Mouse (Mus musculus) liver, adult 2 months (tissue): ENCODE results near the gene Hspa1l.

Source experiments
- CTCF ChIP-seq: fragments of 200-500 bp; IDR thresholded peaks from 2 replicates; pipeline ENCODE4 v1.5.1; 2011; ENCODE audit warnings: low read depth, low read length, control low read depth
- POLR2A ChIP-seq: fragments of 200-500 bp; IDR thresholded peaks from 2 replicates; pipeline ENCODE4 v1.6.1; 2011; ENCODE audit warnings: low read length, control low read depth; ENCODE audit not compliant: insufficient read depth; ENCODE audit errors: extremely low read depth

DNA sequence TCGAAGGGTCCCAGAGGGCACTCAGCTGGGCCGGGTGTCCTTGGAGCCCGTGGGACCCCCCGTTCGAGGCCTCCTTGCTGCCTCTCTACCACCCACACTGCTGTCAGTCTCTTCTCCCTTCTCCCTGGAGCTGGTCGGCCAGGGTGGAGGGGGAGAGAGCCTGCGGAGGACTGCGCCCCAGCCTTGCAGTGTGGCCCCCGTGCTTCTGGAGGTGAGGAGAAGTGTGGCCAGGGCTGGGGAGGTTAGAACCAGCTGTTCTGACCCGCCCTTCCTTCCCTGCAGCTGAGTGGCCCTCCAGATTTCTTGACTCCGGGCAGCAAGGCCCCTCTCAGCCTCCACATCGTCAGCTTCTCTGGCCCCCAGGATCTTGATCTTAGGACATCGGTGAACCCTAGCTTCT is 51.8 kb downstream of the Hspa1l start:
- no peak for TF ChIP-seq CTCF
- TF ChIP-seq POLR2A, result no peak
